Mouse (Mus musculus): Measurements from ENCODE around the gene Nhlrc4. TPM values are rescaled to one million over a fixed set of nuclear protein-coding genes. Genes with fewer than 3 reads are reported as not detected.

Nhlrc4 gene
- polyA plus RNA-seq, 1 experiment from 2014 or later: 0.73 TPM

- 78% methylated on average over 9 of the region's 9 CpGs for WGBS
- Histone ChIP-seq H3K27me3 (replicated peaks; ENCODE audit: control insufficient read depth, insufficient read depth, low read length) (no peaks in the 10 kb centered on the region), H3K9ac (ENCODE audit: low read depth, low read length) (peak overlapping the region; percentile 88), H3K4me3 (ENCODE audit: low read length) (peak overlapping the region; percentile 97), H3K4me2 (ENCODE audit: low read depth, low read length) (peak overlapping the region; percentile 86), H3K27ac (ENCODE audit: low read length) (peak overlapping the region; percentile 66), H3K36me3 (ENCODE audit: control insufficient read depth, insufficient read depth, low read length) (no peaks in the 10 kb centered on the region), H3K9me3 (ENCODE audit: control insufficient read depth, low read length) (no peaks in the 10 kb centered on the region), H3K4me1 (ENCODE audit: control insufficient read depth, insufficient read depth, low read length) (peaks cover 27% of the 10 kb centered on the region)
- ATAC-seq: no peak
Measured at GRCm38 (mm10) chr17:25918037-25918750, 26.6 kb downstream of the Nhlrc4 start.

- ATAC-seq: no peak
- Histone ChIP-seq H3K27ac (ENCODE audit: low read length) (peak overlapping the region; percentile 66), H3K9ac (ENCODE audit: low read depth, low read length) (peak overlapping the region; percentile 88; the same call in 1 of the 2 replicates), H3K4me3 (ENCODE audit: low read length) (no peak overlapping the region), H3K9me3 (ENCODE audit: control insufficient read depth, low read length) (no peaks in the 10 kb centered on the region), H3K4me1 (ENCODE audit: control insufficient read depth, insufficient read depth, low read length) (peaks cover 28% of the 10 kb centered on the region), H3K27me3 (replicated peaks; ENCODE audit: control insufficient read depth, insufficient read depth, low read length) (no peaks in the 10 kb centered on the region), H3K36me3 (ENCODE audit: control insufficient read depth, insufficient read depth, low read length) (no peaks in the 10 kb centered on the region), H3K4me2 (ENCODE audit: low read depth, low read length) (peak overlapping the region; percentile 86; the same call in 1 of the 2 replicates)
- WGBS: 61% methylated on average over 8 of the region's 8 CpGs
Measured at GRCm38 (mm10) chr17:25916931-25917647, 27.7 kb downstream of the Nhlrc4 start.

DNA sequence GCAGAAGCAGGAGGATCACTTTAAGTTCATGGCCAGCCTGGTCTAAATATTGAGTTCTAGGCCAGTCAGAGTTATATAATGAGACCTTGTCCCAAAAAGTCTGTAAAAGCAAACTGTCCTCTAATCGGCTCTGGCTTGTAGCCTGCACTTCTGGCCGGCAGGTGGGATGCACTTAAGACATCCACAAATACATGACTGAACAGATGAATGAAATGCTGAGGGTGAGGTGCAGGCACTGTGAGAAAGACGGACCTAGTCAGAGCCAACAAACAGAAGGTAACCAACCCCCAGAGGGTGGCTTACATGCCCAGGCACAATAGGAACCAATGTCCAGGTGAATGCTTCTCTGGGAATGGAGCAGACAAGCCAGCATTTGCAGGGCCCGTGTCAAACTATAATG is 30.5 kb downstream of the Nhlrc4 start:
- H3K9ac ChIP-seq (ENCODE audit: low read depth, low read length): no peak overlapping the region

GRCm38 (mm10) chr17:25913877-25914275 is 30.9 kb downstream of the Nhlrc4 start:
- Histone ChIP-seq H3K4me3 (ENCODE audit: low read length) (no peak overlapping the region), H3K4me2 (ENCODE audit: low read depth, low read length) (no peak overlapping the region), H3K36me3 (ENCODE audit: control insufficient read depth, insufficient read depth, low read length) (no peaks in the 10 kb centered on the region), H3K27ac (ENCODE audit: low read length) (peak overlapping the region; percentile 11; the same call in 1 of the 2 replicates), H3K27me3 (replicated peaks; ENCODE audit: control insufficient read depth, insufficient read depth, low read length) (no peaks in the 10 kb centered on the region), H3K9me3 (ENCODE audit: control insufficient read depth, low read length) (no peaks in the 10 kb centered on the region), H3K4me1 (ENCODE audit: control insufficient read depth, insufficient read depth, low read length) (peaks cover 31% of the 10 kb centered on the region), H3K9ac (ENCODE audit: low read depth, low read length) (no peak overlapping the region)
- 77% methylated on average over 1 of the region's 1 CpGs for WGBS
- no peak for ATAC-seq

More for the DNA sequence above, 30.5 kb downstream of the Nhlrc4 start:
- Histone ChIP-seq H3K9me3 (ENCODE audit: control insufficient read depth, low read length) (no peaks in the 10 kb centered on the region), H3K27ac (ENCODE audit: low read length) (no peak overlapping the region), H3K27me3 (replicated peaks; ENCODE audit: control insufficient read depth, insufficient read depth, low read length) (no peaks in the 10 kb centered on the region), H3K4me3 (ENCODE audit: low read length) (no peak overlapping the region), H3K36me3 (ENCODE audit: control insufficient read depth, insufficient read depth, low read length) (no peaks in the 10 kb centered on the region), H3K4me2 (ENCODE audit: low read depth, low read length) (no peak overlapping the region), H3K4me1 (ENCODE audit: control insufficient read depth, insufficient read depth, low read length) (peaks cover 31% of the 10 kb centered on the region)
- ATAC-seq: no peak
- WGBS: 67% methylated on average over 4 of the region's 4 CpGs

DNA sequence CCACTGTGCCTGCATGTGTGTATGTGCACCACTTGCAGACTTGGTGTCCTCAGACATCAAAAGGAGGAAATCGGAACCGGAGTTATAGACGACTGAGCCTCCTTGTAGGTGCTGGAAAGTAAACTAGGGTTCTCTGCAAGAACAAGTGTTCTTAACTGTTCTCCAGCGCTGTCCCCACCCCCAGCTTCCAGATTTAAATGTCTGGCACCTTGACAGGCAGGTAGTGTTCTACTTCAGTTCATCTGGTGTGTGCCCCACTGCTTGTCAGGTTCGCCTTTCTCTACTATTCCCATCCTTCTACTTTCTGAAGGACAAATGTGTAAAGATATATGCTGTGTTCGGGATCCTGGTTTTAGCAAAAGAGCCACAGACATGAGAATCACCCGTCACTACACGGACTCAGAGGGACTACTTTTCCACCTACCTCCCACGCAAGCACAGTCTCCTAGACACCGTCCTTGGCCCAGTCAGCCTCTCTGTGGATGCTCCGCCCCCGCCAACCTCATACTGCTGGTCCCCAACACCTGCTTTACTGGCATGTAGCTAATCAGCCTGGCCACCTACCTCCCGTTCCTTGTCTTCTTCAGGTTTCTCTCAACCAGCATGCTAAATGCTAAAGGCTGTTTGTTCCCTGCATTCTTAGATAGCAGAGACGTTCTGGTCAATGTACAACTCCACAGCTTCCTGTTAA is 31.4 kb downstream of the Nhlrc4 start:
- Histone ChIP-seq H3K27me3 (replicated peaks; ENCODE audit: control insufficient read depth, insufficient read depth, low read length) (no peaks in the 10 kb centered on the region), H3K36me3 (ENCODE audit: control insufficient read depth, insufficient read depth, low read length) (no peaks in the 10 kb centered on the region), H3K4me1 (ENCODE audit: control insufficient read depth, insufficient read depth, low read length) (peaks cover 28% of the 10 kb centered on the region), H3K27ac (ENCODE audit: low read length) (peak overlapping the region; percentile 11), H3K4me2 (ENCODE audit: low read depth, low read length) (no peak overlapping the region; the same call in 1 of the 2 replicates), H3K9ac (ENCODE audit: low read depth, low read length) (no peak overlapping the region), H3K9me3 (ENCODE audit: control insufficient read depth, low read length) (no peaks in the 10 kb centered on the region), H3K4me3 (ENCODE audit: low read length) (no peak overlapping the region)
- no peak for ATAC-seq
- WGBS: 75% methylated on average over 14 of the region's 14 CpGs

DNA sequence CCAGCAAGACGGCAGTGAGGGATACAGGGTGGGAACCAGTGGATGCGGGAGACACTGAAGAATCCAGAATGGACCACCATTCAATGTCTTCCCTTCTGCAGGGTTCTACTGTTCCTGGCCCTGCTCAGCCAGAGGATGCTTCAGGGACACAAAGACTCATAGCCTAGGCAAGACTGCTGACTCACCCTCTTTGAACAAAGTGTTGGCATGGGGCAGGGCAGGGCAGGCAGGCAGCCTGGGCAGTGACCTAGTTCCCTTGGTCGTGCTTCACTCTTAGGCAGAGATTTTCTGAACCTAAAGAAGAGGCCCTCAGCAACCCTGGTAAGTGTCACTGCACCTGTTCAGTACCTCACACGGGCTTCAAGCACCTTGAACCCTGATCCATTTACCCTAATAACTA is 32.9 kb downstream of the Nhlrc4 start:
- ATAC-seq: no peak
- Histone ChIP-seq H3K4me2 (ENCODE audit: low read depth, low read length) (no peak overlapping the region), H3K9ac (ENCODE audit: low read depth, low read length) (no peak overlapping the region), H3K27ac (ENCODE audit: low read length) (no peak overlapping the region), H3K36me3 (ENCODE audit: control insufficient read depth, insufficient read depth, low read length) (no peaks in the 10 kb centered on the region), H3K27me3 (replicated peaks; ENCODE audit: control insufficient read depth, insufficient read depth, low read length) (no peaks in the 10 kb centered on the region), H3K9me3 (ENCODE audit: control insufficient read depth, low read length) (no peaks in the 10 kb centered on the region), H3K4me3 (ENCODE audit: low read length) (no peak overlapping the region), H3K4me1 (ENCODE audit: control insufficient read depth, insufficient read depth, low read length) (peaks cover 13% of the 10 kb centered on the region)
- 85% methylated on average over 4 of the region's 4 CpGs for WGBS

DNA sequence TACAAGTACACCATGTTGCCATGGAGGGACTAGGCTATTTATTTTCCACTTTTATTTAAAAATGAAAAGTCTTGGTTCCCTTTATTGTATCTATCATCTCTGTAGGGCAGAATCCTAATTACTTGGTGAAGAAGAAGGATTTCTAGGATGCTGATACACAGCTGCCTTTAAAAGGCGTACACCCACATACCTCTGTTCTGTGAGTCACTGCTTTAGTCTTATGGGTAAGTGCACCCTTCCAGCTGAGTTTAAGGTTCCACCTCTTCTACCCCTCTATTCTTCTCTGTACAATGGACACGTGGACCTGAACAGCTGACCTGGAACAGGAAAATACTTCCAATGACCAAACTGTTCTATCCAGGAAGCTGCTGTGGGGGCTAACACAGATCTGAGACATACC is 37.1 kb downstream of the Nhlrc4 start:
- Histone ChIP-seq H3K4me1 (ENCODE audit: control insufficient read depth, insufficient read depth, low read length) (peaks cover 3% of the 10 kb centered on the region; the same call in 1 of the 2 replicates), H3K4me2 (ENCODE audit: low read depth, low read length) (no peak overlapping the region), H3K36me3 (ENCODE audit: control insufficient read depth, insufficient read depth, low read length) (no peaks in the 10 kb centered on the region), H3K9ac (ENCODE audit: low read depth, low read length) (no peak overlapping the region), H3K27me3 (replicated peaks; ENCODE audit: control insufficient read depth, insufficient read depth, low read length) (no peaks in the 10 kb centered on the region), H3K27ac (ENCODE audit: low read length) (no peak overlapping the region), H3K9me3 (ENCODE audit: control insufficient read depth, low read length) (no peaks in the 10 kb centered on the region), H3K4me3 (ENCODE audit: low read length) (no peak overlapping the region)
- no peak for ATAC-seq
- WGBS: 88% methylated on average over 2 of the region's 2 CpGs

- Histone ChIP-seq H3K9me3 (ENCODE audit: control insufficient read depth, low read length) (no peaks in the 10 kb centered on the region), H3K9ac (ENCODE audit: low read depth, low read length) (no peak overlapping the region), H3K4me1 (ENCODE audit: control insufficient read depth, insufficient read depth, low read length) (no peaks in the 10 kb centered on the region), H3K27me3 (replicated peaks; ENCODE audit: control insufficient read depth, insufficient read depth, low read length) (no peaks in the 10 kb centered on the region), H3K27ac (ENCODE audit: low read length) (no peak overlapping the region), H3K36me3 (ENCODE audit: control insufficient read depth, insufficient read depth, low read length) (0 out of 2 replicates have a peak, but pooled peaks cover 5% of the 10 kb centered on the region), H3K4me2 (ENCODE audit: low read depth, low read length) (no peak overlapping the region), H3K4me3 (ENCODE audit: low read length) (no peak overlapping the region)
- WGBS: 84% methylated on average over 3 of the region's 3 CpGs
- no peak for ATAC-seq
Measured at GRCm38 (mm10) chr17:25903061-25903460, 41.7 kb downstream of the Nhlrc4 start.

- WGBS: 97% methylated on average over 1 of the region's 1 CpGs
- Histone ChIP-seq H3K4me3 (ENCODE audit: low read length) (no peak overlapping the region), H3K4me1 (ENCODE audit: control insufficient read depth, insufficient read depth, low read length) (no peaks in the 10 kb centered on the region), H3K27me3 (replicated peaks; ENCODE audit: control insufficient read depth, insufficient read depth, low read length) (no peaks in the 10 kb centered on the region), H3K27ac (ENCODE audit: low read length) (no peak overlapping the region), H3K9ac (ENCODE audit: low read depth, low read length) (no peak overlapping the region), H3K4me2 (ENCODE audit: low read depth, low read length) (no peak overlapping the region), H3K9me3 (ENCODE audit: control insufficient read depth, low read length) (no peaks in the 10 kb centered on the region), H3K36me3 (ENCODE audit: control insufficient read depth, insufficient read depth, low read length) (0 out of 2 replicates have a peak, but pooled peaks cover 5% of the 10 kb centered on the region)
- no peak for ATAC-seq
Measured at GRCm38 (mm10) chr17:25900193-25900592, 44.6 kb downstream of the Nhlrc4 start.

All from intestine, embryonic 16.5 days (tissue).